Mouse (Mus musculus) left cerebral cortex, postnatal 25 days (tissue): ENCODE measurements at regions not wholly inside any gene's neighbourhood (a gene's known extent, or its start where the extent isn't known, plus 50 kb on each side); places are given as distances from the start of the nearest gene placed in this dataset.

ENCODE experiments used
- DNase-seq, 2 experiments: peaks; one replicate each; pipeline ENCODE4 v3.0.0; 2022; ENCODE audit warnings: low spot score in 2 of 2, mixed read lengths in 1 of 2
- intact Hi-C: fragments of 180-260 bp; cut with DNase I; formaldehyde crosslinking; loops from one replicate; pipeline ENCODE4 v1.15.1; 2025

GRCm38 (mm10) chr14:58976791-58977190 lies 165.9 kb downstream of the 1700129C05Rik start:
- intact Hi-C loops: no loop called here
- DNase-seq: no peak

GRCm38 (mm10) chr14:58969248-58969647 lies 173.4 kb downstream of the 1700129C05Rik start:
- intact Hi-C loops: no loop called here
- no peak for DNase-seq

GRCm38 (mm10) chr14:58967975-58968374 lies 174.7 kb downstream of the 1700129C05Rik start:
- intact Hi-C loops: no loop called here

DNA sequence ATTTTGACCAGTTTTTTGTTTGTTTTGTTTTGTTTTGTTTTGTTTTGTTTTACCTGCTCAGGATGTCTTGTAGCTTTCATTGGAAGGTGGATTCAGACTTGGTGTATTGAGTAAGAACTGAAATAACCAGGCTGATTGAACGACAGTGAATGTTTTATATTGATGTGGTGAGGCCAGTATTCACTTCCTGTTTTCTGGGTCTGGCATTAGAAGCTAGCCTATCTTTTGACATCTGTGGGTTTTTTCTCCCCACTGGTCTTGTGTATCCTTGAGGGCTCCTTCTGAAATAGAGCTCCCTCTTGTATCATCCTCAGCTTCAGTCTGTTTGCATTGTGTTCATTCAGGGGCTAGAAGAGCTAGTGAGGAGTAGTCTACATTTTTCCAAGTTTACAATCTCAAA lies 175.5 kb downstream of the 1700129C05Rik start:
- no peak for DNase-seq
- intact Hi-C loops: no loop called here

More at GRCm38 (mm10) chr14:58967975-58968374, 174.7 kb downstream of the 1700129C05Rik start:
- DNase-seq: no peak

DNA sequence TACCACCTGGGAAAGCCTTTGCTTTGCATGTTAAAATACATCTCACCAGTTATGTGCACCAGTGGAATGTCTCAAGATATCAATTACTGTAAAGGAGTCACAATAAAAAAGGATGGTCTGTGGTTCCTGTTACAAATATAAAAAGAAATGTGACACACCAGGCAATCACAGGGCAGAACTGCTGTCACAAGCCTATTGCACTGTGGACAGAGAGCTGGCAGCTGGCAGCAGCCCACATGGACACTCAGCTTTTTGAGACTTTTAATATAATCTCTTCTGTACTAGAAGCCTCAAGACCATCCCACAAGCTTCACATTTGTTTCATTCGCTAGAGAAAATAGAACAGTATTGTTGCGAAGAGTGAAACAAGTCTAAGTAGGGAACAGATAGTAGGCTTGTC lies 197.7 kb downstream of the 1700129C05Rik start:
- intact Hi-C loops: no loop called here
- DNase-seq: peak; percentile 9 to 48

DNA sequence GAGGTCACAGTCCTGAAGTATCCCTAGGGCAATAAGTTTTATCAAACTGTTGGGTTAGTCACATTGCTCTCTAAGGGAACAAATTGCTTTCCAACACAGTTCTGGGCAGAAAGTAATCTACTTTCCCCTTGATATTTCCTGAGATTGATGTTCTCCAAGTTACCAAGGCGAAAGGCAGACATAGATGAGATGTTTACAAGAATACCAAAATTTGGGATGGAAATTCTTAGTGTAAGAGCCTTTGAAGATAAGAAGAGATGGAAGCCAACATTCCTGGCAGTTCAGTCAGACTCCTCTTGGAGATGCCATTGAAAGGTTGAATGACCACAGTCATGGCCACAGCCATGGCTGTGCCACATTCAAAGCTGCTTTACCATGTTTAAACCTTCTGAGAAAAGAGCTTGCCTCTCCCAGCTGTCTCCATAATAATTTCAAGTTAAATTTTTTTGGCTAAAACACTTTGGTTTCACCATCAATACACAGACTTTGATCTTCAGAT lies 199.4 kb downstream of the 1700129C05Rik start:
- DNase-seq: no peak
- intact Hi-C loops: no loop called here

- peak in 1 of 2 experiments; percentile 22 for DNase-seq
- intact Hi-C loops: no loop called here
These were observed 203.6 kb downstream of the 1700129C05Rik start for GRCm38 (mm10) chr14:58939086-58939485.

DNA sequence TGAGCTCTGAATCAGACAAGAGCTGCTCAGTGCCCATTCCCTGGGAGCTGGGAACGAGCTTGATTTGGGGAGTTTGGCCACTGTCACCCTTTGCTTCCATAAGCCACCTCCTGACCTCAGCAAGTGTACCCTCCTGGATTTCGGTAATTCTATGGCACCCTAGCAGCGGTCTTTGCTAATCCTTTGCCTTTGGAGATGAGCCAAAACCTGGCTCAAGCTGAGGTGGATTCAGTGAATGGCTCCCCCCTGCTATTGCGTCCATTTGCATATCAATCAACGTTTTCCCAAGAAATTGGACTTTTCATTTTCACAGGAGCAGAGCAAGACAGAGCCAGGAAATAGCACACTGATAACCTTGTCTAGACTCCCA lies 204.1 kb downstream of the 1700129C05Rik start:
- intact Hi-C loops: no loop called here
- DNase-seq: no peak

DNA sequence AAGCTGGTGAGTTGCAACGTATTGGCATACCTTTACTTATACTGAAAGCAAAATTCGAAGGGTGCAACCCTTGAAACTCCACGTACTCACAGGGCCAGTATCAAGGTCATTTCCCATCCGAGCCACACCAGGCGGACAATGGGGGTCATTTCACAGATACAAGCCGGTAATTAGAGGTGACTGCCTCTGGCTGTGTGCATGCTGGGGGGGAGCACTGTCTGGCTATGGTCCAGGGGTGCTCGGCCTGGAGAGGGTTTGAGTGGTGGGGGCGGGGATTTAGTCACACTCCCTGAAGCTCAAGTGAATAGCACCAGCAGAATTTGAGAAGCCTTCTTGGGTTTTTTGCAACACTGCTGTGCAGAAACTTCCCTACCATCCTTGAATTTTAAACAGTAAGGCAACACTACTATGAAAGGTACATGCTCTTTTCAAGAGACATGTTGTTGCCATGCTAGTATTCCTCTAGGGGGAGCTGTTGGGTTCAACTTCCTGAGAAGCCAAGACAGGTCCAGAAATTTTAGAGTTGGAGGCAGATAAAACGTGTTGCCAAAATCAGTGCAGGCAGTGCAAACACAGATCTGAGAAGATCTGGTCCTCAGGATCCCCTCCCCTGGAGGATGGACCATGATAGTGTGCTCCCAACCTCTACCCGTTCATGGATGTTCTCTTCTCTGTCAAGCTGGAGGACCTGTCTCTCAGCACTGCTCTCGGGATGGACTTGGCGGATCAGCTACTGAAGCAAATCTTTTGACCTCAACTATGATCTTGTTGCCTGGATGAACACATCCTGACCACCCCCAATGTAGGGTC lies 204.7 kb downstream of the 1700129C05Rik start:
- intact Hi-C loops: no loop called here

DNA sequence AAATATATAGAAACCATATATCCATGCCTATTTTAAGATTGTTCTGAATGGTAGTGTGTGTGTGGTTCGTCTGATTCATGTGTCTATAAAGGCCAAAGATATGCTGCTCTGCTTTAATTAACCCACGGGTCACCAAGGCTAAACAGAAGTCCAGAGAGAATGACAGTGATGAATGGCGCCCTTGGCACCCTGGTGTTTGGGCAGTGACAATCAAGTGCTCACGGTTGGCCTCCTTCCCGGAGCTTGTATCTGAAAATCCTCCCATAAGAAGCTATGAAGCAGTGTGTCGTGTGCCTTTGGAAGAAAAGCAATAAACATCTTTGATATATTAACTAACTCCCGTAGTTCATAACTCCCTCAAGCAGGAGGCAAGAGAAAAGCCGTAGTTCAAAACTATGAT lies 205.4 kb downstream of the 1700129C05Rik start:
- no peak for DNase-seq
- intact Hi-C loops: no loop called here

More for the DNA sequence above, 204.7 kb downstream of the 1700129C05Rik start:
- DNase-seq: no peak

DNA sequence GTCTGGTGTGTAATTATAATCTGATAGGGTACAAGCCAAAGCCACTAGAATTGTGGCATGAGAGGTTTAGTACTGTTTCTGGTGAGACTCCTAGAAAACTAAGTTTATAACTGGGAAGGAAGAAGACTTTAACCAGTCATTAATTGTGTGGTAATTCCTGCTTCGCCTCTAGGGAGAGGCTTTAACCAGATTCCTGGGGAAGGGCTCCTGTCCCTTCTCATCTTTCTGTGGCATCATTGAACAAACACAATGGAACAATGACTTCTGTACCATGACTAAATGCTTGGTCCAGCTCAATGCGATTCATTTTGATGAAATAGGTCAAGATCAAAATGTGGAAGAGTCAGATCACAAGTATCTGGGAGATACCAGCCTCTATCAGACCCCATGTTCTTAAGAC lies 206.6 kb downstream of the 1700129C05Rik start:
- intact Hi-C loops: no loop called here
- no peak for DNase-seq

GRCm38 (mm10) chr14:58917853-58918252 lies 224.8 kb downstream of the 1700129C05Rik start:
- no peak for DNase-seq
- intact Hi-C loops: no loop called here

DNA sequence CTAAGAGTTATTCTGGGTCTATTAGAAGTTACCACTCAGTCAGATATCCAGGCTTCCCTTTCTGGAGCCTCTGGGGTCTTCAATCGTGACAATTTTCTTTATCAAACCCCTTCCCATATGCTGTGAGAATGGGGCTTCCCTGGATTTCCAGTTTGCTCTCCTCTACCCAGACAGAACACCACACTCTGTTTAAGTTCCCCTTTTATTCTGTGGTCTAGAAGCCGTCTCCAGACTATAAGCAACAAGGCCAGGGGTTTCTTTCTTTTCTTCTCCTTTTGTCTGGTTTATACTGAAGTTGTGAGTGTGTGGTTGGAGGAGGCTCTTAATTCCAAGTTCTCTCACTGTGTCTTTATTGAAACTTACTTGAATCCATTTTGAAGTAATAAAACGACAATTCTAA lies 225.5 kb downstream of the 1700129C05Rik start:
- no peak for DNase-seq
- intact Hi-C loops: no loop called here

DNA sequence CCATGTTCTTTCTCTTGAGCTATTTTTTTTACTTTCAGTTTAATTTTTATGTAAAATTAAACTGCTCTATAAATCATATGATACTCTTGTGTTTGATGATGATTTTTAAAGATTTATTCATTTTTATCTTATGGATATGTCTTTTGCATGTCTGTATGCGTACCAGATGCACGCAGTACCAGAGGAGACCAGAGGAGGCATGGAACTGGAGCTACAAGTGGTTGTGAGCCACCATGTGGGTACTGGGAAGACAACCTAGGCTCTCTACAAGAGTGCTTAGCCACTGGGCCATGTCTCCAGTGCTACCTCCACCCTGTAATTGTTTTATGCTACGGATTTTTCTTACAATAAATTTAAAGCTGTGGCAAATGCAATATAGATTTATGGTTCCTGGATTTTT lies 227.8 kb downstream of the 1700129C05Rik start:
- intact Hi-C loops: no loop called here
- no peak for DNase-seq

- DNase-seq: no peak
- intact Hi-C loops: no loop called here
These were observed 231.8 kb downstream of the 1700129C05Rik start for GRCm38 (mm10) chr14:58910846-58911245.

GRCm38 (mm10) chr14:58907932-58908331 lies 234.8 kb downstream of the 1700129C05Rik start:
- intact Hi-C loops: no loop called here

GRCm38 (mm10) chr14:58907359-58907758 lies 235.3 kb downstream of the 1700129C05Rik start:
- intact Hi-C loops: no loop called here
- no peak for DNase-seq

More at GRCm38 (mm10) chr14:58907932-58908331, 234.8 kb downstream of the 1700129C05Rik start:
- DNase-seq: no peak

DNA sequence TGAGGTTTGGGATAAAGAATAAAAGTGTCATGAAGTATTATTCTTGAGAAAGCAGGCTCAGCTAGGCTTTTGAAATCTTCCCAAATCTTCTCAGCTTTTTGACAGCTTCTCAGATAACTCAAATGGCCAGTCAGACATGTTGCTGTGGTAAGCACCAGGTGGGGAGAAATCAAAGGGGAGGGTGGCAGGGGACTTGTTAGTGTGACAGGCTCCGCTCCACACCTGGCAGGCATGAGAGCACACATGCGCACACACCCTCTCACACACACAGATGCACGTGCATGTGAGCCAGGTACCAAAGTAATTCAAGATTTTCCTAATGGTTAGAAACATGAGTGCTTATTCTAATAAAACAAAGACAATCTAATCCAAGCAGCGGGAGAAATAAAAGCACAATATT lies 236.1 kb downstream of the 1700129C05Rik start:
- no peak for DNase-seq
- intact Hi-C loops: no loop called here

GRCm38 (mm10) chr14:58868176-58868949 lies 274.3 kb downstream of the 1700129C05Rik start:
- intact Hi-C loops: no loop called here
- no peak for DNase-seq

GRCm38 (mm10) chr14:58867396-58868107 lies 275.1 kb downstream of the 1700129C05Rik start:
- no peak for DNase-seq
- intact Hi-C loops: no loop called here
